Mouse (Mus musculus) olfactory bulb, adult 2 months (tissue): Measurements from ENCODE around the gene Gm17364. TPM values are rescaled to one million over a fixed set of nuclear protein-coding genes. Genes with fewer than 3 reads are reported as not detected.

ENCODE experiments used
- H3K27ac ChIP-seq: fragments of 200-500 bp; 2 replicates; pipeline ENCODE4 v1.5.1; 2012; ENCODE audit warnings: low read depth, low read length; ENCODE audit not compliant: insufficient read depth
- H3K4me1 ChIP-seq: fragments of 200-500 bp; 2 replicates; pipeline ENCODE4 v1.6.1; 2012; ENCODE audit warnings: low read length; ENCODE audit not compliant: control insufficient read depth, insufficient read depth
- H3K4me3 ChIP-seq: fragments of 200-500 bp; 2 replicates; pipeline ENCODE4 v1.5.1; 2012; ENCODE audit warnings: mild to moderate bottlenecking, low read depth, low read length, moderate library complexity; ENCODE audit not compliant: insufficient read depth
- CTCF ChIP-seq: fragments of 200-500 bp; IDR thresholded peaks from 2 replicates; pipeline ENCODE4 v1.5.1; 2012; ENCODE audit warnings: low read depth, mild to moderate bottlenecking, low read length, moderate library complexity; ENCODE audit not compliant: insufficient read depth
- POLR2A ChIP-seq: fragments of 200-500 bp; IDR thresholded peaks from 2 replicates; pipeline ENCODE4 v1.6.1; 2012; ENCODE audit warnings: mild to moderate bottlenecking, low read depth, low read length, moderate library complexity; ENCODE audit not compliant: insufficient read depth
- WGBS: fragments of 180-500 bp; shearing (Covaris S2); methylation state at CpG from one replicate; pipeline ENCODE4 v1.1.7; 2018; 5-methylcytosine and 5-hydroxymethylcytosine counted together
- polyA plus RNA-seq: library from polyadenylated mRNA; stranded (reverse); fragments of >200 nt; gene quantifications from 2 replicates; pipeline ENCODE4 v1.2.4, GENCODE M21; 2012; ENCODE audit warnings: low replicate concordance; ENCODE audit not compliant: missing spikeins, insufficient read depth, insufficient read length

The Gm17364 gene
- polyA plus RNA-seq, result not detected in 2 replicates

GRCm38 (mm10) chr13:41273927-41274650 is at the start of gene Gm17364:
Gm17364 (minus strand) TSS chr13:41273977.
- no peak within 1 kb of the TSS for H3K27ac ChIP-seq
- TF ChIP-seq CTCF, result no peak
- no peak for TF ChIP-seq POLR2A
- H3K4me1 ChIP-seq, result no peaks in the 10 kb centered on the region
- H3K4me3 ChIP-seq, result no peak within 1 kb of the TSS
- WGBS, result 94% methylated on average over 10 of the region's 10 CpGs

GRCm38 (mm10) chr13:41321433-41321832 is 47.7 kb upstream of the Gm17364 start:
- H3K4me3 ChIP-seq, result no peak overlapping the region
- no peak for TF ChIP-seq CTCF
- no peak for TF ChIP-seq POLR2A
- H3K27ac ChIP-seq, result peak overlapping the region; percentile 6; the same call in 1 of the 2 replicates
- 47% methylated on average over 3 of the region's 3 CpGs for WGBS
- H3K4me1 ChIP-seq, result peaks cover 4% of the 10 kb centered on the region; the same call in 1 of the 2 replicates

- Histone ChIP-seq H3K4me1 (peaks cover 4% of the 10 kb centered on the region; the same call in 1 of the 2 replicates), H3K27ac (no peak overlapping the region), H3K4me3 (no peak overlapping the region)
- WGBS, result 68% methylated on average over 5 of the region's 5 CpGs
- TF ChIP-seq POLR2A (no peak), CTCF (no peak)
Measured at GRCm38 (mm10) chr13:41320749-41321148, 47.0 kb upstream of the Gm17364 start.

- TF ChIP-seq POLR2A, result no peak
- no peak for TF ChIP-seq CTCF
- Histone ChIP-seq H3K4me3 (no peak overlapping the region), H3K27ac (no peak overlapping the region), H3K4me1 (no peaks in the 10 kb centered on the region)
- WGBS, result 51% methylated on average over 10 of the region's 10 CpGs
Measured at GRCm38 (mm10) chr13:41302716-41303115, 28.9 kb upstream of the Gm17364 start.

- WGBS, result 87% methylated on average over 4 of the region's 4 CpGs
Measured at GRCm38 (mm10) chr13:41300037-41300436, 26.3 kb upstream of the Gm17364 start.

GRCm38 (mm10) chr13:41298996-41299395 is 25.2 kb upstream of the Gm17364 start:
- WGBS, result 63% methylated on average over 5 of the region's 5 CpGs
- Histone ChIP-seq H3K4me3 (no peak overlapping the region), H3K27ac (no peak overlapping the region), H3K4me1 (no peaks in the 10 kb centered on the region)
- TF ChIP-seq CTCF (no peak), POLR2A (no peak)

More at GRCm38 (mm10) chr13:41300037-41300436, 26.3 kb upstream of the Gm17364 start:
- H3K27ac ChIP-seq, result no peak overlapping the region
- H3K4me1 ChIP-seq, result no peaks in the 10 kb centered on the region
- no peak overlapping the region for H3K4me3 ChIP-seq
- TF ChIP-seq CTCF, result no peak
- TF ChIP-seq POLR2A, result no peak

- no peaks in the 10 kb centered on the region for H3K4me1 ChIP-seq
- 29% methylated on average over 2 of the region's 2 CpGs for WGBS
- no peak overlapping the region for H3K4me3 ChIP-seq
- no peak overlapping the region for H3K27ac ChIP-seq
- TF ChIP-seq CTCF, result no peak
- no peak for TF ChIP-seq POLR2A
Measured at GRCm38 (mm10) chr13:41298533-41298932, 24.8 kb upstream of the Gm17364 start.

- 89% methylated on average over 10 of the region's 10 CpGs for WGBS
- TF ChIP-seq CTCF, result no peak
- no peak for TF ChIP-seq POLR2A
- no peak overlapping the region for H3K4me3 ChIP-seq
- H3K4me1 ChIP-seq, result no peaks in the 10 kb centered on the region
- no peak overlapping the region for H3K27ac ChIP-seq
Measured at GRCm38 (mm10) chr13:41296396-41296795, 22.6 kb upstream of the Gm17364 start.

GRCm38 (mm10) chr13:41295886-41296285 is 22.1 kb upstream of the Gm17364 start:
- no peak overlapping the region for H3K27ac ChIP-seq
- no peak for TF ChIP-seq CTCF
- no peak for TF ChIP-seq POLR2A
- WGBS, result 81% methylated on average over 6 of the region's 6 CpGs
- no peaks in the 10 kb centered on the region for H3K4me1 ChIP-seq
- H3K4me3 ChIP-seq, result no peak overlapping the region

- TF ChIP-seq CTCF, result no peak
- TF ChIP-seq POLR2A, result no peak
- Histone ChIP-seq H3K4me1 (no peaks in the 10 kb centered on the region), H3K4me3 (no peak overlapping the region), H3K27ac (no peak overlapping the region)
- WGBS, result 63% methylated on average over 5 of the region's 5 CpGs
Measured at GRCm38 (mm10) chr13:41293595-41293994, 19.8 kb upstream of the Gm17364 start.
